Mouse (Mus musculus): ENCODE data around the gene Fam196b. TPM values are rescaled to one million over a fixed set of nuclear protein-coding genes. Genes with fewer than 3 reads are reported as not detected.

Gene Fam196b
- total RNA-seq (2021), result under 1 TPM in 1 of 2 experiments, not detected in 1; 0.05 TPM

- peak; percentile 17 for DNase-seq
Observed at GRCm38 (mm10) chr11:34314534-34315379, at the start of gene Fam196b. TSS of gene Fam196b (plus strand) at chr11:34314822.

- DNase-seq, result no peak
Observed at GRCm38 (mm10) chr11:34272016-34272415, 42.6 kb upstream of the Fam196b start.

- DNase-seq, result no peak
Observed at GRCm38 (mm10) chr11:34275941-34276340, 38.7 kb upstream of the Fam196b start.

GRCm38 (mm10) chr11:34276363-34277046, 38.1 kb upstream of the Fam196b start:
- DNase-seq, result no peak

- no peak for DNase-seq
Observed at GRCm38 (mm10) chr11:34277047-34277445, 37.6 kb upstream of the Fam196b start.

GRCm38 (mm10) chr11:34284124-34284808, 30.4 kb upstream of the Fam196b start:
- DNase-seq, result no peak

GRCm38 (mm10) chr11:34290265-34290664, 24.4 kb upstream of the Fam196b start:
- DNase-seq, result no peak

- DNase-seq, result no peak
Observed at GRCm38 (mm10) chr11:34290708-34291107, 23.9 kb upstream of the Fam196b start.

GRCm38 (mm10) chr11:34291304-34291703, 23.3 kb upstream of the Fam196b start:
- no peak for DNase-seq

- DNase-seq, result no peak
Observed at GRCm38 (mm10) chr11:34297698-34298378, 16.8 kb upstream of the Fam196b start.

- no peak for DNase-seq
Observed at GRCm38 (mm10) chr11:34299550-34299949, 15.1 kb upstream of the Fam196b start.

GRCm38 (mm10) chr11:34300064-34300463, 14.6 kb upstream of the Fam196b start:
- no peak for DNase-seq

GRCm38 (mm10) chr11:34306231-34306630, 8.4 kb upstream of the Fam196b start:
- DNase-seq, result no peak

- DNase-seq, result no peak
Observed at GRCm38 (mm10) chr11:34308731-34309130, 5.9 kb upstream of the Fam196b start.

- no peak for DNase-seq
Observed at GRCm38 (mm10) chr11:34309360-34309759, 5.3 kb upstream of the Fam196b start.

GRCm38 (mm10) chr11:34311717-34312116, 2.9 kb upstream of the Fam196b start:
- no peak for DNase-seq

GRCm38 (mm10) chr11:34312208-34312607, 2.4 kb upstream of the Fam196b start:
- DNase-seq, result no peak

GRCm38 (mm10) chr11:34315383-34315782, 761 bp downstream of the Fam196b start:
- DNase-seq, result no peak

- DNase-seq, result no peak
Observed at GRCm38 (mm10) chr11:34316176-34316575, 1.6 kb downstream of the Fam196b start.

GRCm38 (mm10) chr11:34317001-34317400, 2.4 kb downstream of the Fam196b start:
- no peak for DNase-seq

- no peak for DNase-seq
Observed at GRCm38 (mm10) chr11:34319282-34319681, 4.7 kb downstream of the Fam196b start.

- DNase-seq, result no peak
Observed at GRCm38 (mm10) chr11:34323664-34324063, 9.0 kb downstream of the Fam196b start.
